Mouse (Mus musculus): ENCODE measurements around the gene Thada.

GRCm38 (mm10) chr17:84351276-84351675 lies 114.7 kb downstream of the Thada start:
- TF ChIP-seq POLR2A (IDR thresholded peaks at IDR 0.05; ENCODE audit: low read depth, low read length) (no peak), CTCF (conservative IDR thresholded peaks at IDR 0.05; ENCODE audit: insufficient read depth, insufficient read length, low read depth, low read length) (no peak)
